Mouse (Mus musculus) CD8-positive naive resting alpha-beta T cell, adult 2 months (primary cell): ENCODE data around the gene Pla2g7.

Source experiments
- DNase-seq, 2 experiments: peaks; one replicate each; pipeline ENCODE4 v3.0.0; 2022; ENCODE audit warnings: low read depth in 2 of 2, low spot score in 2 of 2

Pla2g7 gene

GRCm38 (mm10) chr17:43645136-43645535, 77.2 kb downstream of the Pla2g7 start:
- DNase-seq: peak in 1 of 2 experiments; percentile 10

GRCm38 (mm10) chr17:43646925-43647324, 79.0 kb downstream of the Pla2g7 start:
- no peak for DNase-seq

- DNase-seq: peak in 1 of 2 experiments; percentile 18
These were observed 81.9 kb downstream of the Pla2g7 start for GRCm38 (mm10) chr17:43649641-43650436.

- no peak for DNase-seq
These were observed 83.6 kb downstream of the Pla2g7 start for GRCm38 (mm10) chr17:43651314-43652046.
